Mouse (Mus musculus): ENCODE results near the gene Kcnk10.

DNA sequence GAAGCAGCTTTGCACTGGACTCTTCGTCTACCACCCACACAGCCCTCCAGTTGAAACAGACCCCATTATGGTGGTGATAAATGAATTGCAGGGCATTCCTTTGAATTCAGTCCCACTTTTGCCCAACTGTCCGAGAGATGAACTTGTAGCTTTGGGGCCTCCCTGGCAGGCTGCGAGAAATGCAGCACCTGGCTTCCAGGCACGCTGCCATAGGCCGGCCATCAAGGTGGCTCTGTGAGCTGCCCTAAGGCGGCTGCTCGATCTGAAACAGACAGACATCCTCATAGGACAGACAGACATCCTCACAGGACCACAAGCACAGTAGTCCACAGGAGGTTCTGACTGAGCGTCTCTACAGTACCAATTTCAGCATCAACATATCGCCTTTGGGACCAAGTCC lies 30.0 kb downstream of the Kcnk10 start:
- TF ChIP-seq GATA1 (IDR thresholded peaks at IDR 0.05; ENCODE audit: borderline replicate concordance, low read length) (no peak), FLI1 (IDR thresholded peaks at IDR 0.05; ENCODE audit: low read length) (no peak)

Data from megakaryocyte, embryonic 14.5 days (primary cell).